Mouse (Mus musculus): ENCODE data around the gene Mark2.

DNA sequence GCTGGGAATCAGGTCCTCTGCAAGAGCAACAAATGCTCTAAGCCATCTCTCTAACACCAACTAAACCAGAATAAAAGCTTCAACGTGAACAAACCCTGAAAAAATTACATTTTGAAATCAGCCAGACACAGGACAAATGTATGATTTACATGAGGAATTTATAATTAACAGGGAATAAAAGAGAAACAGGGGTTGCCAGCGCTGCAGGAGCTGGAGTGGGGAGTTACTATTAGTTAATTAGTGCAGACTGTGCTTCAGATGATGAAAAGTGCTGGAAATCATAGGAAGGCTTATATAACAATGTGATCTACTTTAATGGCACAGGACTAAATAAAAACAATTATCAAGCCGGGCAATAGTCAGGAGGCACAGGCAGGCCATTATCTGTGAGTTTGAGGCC lies 20.3 kb downstream of the Mark2 start:
- TF ChIP-seq CTCF (IDR thresholded peaks at IDR 0.05; ENCODE audit: low read depth) (no peak), EP300 (optimal IDR thresholded peaks at IDR 0.05) (no peak)

Data from stomach, postnatal 0 days (tissue).